Mouse (Mus musculus) layer of hippocampus, postnatal 25 days (tissue): Measurements from ENCODE around the gene Aptx. TPM values are rescaled to one million over a fixed set of nuclear protein-coding genes. Genes with fewer than 3 reads are reported as not detected.

Source experiments
- DNase-seq, 2 experiments: peaks; one replicate each; pipeline ENCODE4 v3.0.0; 2022; ENCODE audit warnings: mixed read lengths in 2 of 2, low spot score in 1 of 2; ENCODE audit errors: extremely low spot score in 1 of 2
- microRNA-seq, 2 experiments: library from miRNA; unstranded; fragments of <30 nt; microRNA quantifications; one replicate each; pipeline ENCODE4 v1.2.0; 2021
- total RNA-seq, 2 experiments: library from RNA; stranded (reverse); gene quantifications; 2 replicates each; pipeline ENCODE4 v1.2.3; 2021

Aptx gene
- total RNA-seq, 2 experiments from 2014 or later: 24.2 to 24.7 TPM

GRCm38 (mm10) chr4:40676338-40676737, 26.7 kb downstream of the Aptx start:
- DNase-seq: no peak

- DNase-seq: no peak
Observed at GRCm38 (mm10) chr4:40673526-40673925, 29.5 kb downstream of the Aptx start.

DNA sequence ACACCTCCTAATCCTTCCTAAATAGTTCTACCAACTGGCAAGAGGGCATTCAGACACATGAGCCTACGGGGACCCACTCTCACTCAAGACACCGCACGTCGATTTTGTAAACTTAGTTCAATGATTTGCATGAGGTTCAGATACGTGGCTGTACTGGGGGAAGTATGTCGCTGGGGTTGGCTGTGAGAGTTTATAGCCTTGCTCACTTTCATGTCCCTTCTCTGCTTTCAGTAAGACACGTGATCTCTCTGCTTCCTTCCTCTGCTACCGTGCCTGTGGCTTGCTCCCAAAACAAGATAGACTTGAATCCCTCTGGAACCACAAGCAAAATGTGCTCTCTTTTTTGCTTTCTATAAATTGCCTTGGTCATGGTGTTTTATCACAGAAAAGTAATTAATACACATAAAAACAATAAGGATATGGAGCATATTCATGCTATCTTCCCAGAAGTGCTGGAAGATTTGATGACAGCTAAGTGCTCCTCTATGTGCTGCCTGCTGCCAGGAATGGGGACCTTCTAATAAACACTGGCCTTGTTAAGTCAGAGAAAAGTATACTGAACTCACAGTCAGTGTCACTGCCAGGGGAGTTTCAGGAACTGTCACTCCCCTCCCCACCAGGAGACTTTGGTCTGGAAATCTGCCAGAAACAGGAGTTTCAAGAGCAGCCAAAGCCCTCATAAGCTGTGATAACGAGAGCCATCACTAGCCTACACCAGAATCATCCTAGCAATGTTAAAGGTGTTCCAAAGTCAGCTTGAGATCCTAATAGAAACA, 36.6 kb downstream of the Aptx start:
- no peak for DNase-seq

DNA sequence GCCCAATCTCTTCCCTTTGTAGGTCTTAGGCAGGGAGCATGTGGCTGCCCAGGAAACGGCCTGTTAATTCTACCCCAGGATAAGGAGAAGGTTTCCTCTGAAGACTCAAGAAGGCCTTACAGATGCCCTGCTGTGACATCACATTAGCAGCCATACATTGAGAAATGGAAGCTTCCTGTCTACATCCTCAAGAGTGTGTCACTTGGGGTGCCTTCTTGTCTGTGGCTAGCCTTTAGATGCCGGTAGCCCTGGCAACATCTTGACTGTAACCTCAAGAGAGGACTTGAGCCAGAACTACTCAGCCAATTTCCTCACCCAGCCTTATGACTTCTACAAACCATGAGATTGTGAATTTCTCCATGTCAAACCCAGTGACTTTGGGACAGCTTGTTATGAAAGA, 51.9 kb downstream of the Aptx start:
- DNase-seq: no peak

DNA sequence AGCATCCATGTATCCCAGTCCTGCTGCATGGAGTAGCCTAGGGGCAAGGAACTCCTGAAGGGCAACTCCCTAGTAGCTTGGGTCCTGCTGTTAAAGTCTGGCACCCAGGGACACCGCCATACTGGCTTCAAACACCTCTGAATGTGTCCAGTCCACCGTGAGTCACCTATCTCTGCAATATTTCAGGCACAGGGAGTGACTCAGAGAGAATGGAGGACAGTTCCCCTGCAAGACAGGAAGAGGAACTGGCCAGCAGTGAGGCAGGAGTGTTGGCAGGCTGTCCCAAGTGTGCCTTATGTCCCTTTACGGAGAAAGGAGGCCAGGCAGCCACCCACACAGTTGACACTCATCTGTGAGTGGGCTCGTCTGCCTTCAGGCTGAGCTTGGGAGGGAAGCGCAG, 53.9 kb downstream of the Aptx start:
- DNase-seq: no peak

GRCm38 (mm10) chr4:40643567-40643966, 59.4 kb downstream of the Aptx start:
- DNase-seq: no peak

- DNase-seq: no peak
Observed at GRCm38 (mm10) chr4:40640991-40641390, 62.0 kb downstream of the Aptx start.

Small RNA genes within 50 kb of the gene (microRNA-seq; reads per million reads assigned to microRNA genes)
- gene Mir207: 0.40 to 0.55 reads per million in 2 experiments

Other genes starting within 250 kb of the Aptx start
- 1 to 10 TPM; 6.0 to 8.4 TPM for gene Tmem215, start 231.0 kb downstream of the Aptx start, total RNA-seq
- gene Dnaja1, start 19.0 kb upstream of the Aptx start, total RNA-seq: 100 to 1,000 TPM; 314 to 349 TPM
- gene Smu1, start 54.7 kb upstream of the Aptx start, total RNA-seq: 10 to 100 TPM; 45.3 to 52.6 TPM
- 1 to 10 TPM; 6.7 to 8.3 TPM for gene B4galt1, start 150.8 kb upstream of the Aptx start, total RNA-seq
- not detected for gene Spink4, start 216.9 kb upstream of the Aptx start, total RNA-seq
- gene Bag1, start 245.1 kb upstream of the Aptx start, total RNA-seq: 100 to 1,000 TPM; 144 to 165 TPM
- gene Chmp5, start 245.2 kb upstream of the Aptx start, total RNA-seq: 10 to 100 TPM; 79.7 to 92.7 TPM